Mouse (Mus musculus) T-helper 2 cell (primary cell): Measurements from ENCODE around the gene Pkm.

ENCODE experiments used
- in situ Hi-C: fragments of 300-600 bp; cut with MboI, MseI; formaldehyde crosslinking; loops from one replicate; pipeline ENCODE4 v1.15.1; 2025; ENCODE audit warnings: high pct_unique_total_duplicates

Pkm gene

DNA sequence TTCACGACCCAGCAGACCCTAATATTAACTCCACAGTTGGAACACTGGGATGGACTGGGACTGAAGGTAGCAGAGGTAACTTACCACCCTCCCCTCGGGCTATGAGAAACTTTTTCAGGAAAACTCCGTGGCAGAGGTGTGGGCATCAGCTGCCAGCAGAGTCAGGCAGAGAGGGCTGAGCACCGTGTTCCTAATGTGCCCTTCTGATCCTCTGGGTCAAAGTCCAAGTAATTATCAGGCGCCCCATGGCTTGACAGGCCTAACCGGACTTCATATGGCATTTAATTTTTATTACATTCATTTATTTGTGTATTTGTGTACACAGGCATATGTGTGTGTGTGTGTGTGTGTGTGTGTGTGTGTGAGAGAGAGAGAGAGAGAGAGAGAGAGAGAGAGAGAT is 46.9 kb downstream of the Pkm start:
- in situ Hi-C loops = loop anchor here (25.0 kb wide), 1 partner anchor 734 kb away; no protein-coding TSS in a partner anchor

- in situ Hi-C loops = loop anchor here (25.0 kb wide), 1 partner anchor 730 kb away; no protein-coding TSS in a partner anchor
These were observed 51.0 kb downstream of the Pkm start for GRCm38 (mm10) chr9:59706850-59707825.

DNA sequence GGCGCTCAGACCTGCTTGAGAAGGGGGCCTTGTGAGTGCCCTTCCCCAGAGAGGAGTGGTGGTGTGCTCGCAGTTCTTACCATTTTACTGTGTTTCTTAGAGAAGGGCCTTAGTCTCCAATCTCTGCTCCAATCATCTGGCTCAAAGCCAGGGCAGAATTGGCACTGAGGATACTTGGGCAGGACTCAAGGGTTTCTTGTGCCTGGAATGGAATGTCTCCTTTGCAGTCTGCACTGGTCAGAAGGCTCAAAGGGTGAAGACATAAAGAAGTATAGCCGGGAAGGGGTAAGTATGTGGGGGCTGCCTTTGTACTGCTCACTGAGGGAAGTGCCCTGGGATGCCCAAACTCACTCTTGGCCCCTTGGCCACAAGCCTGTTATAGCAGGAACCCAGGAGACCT is 53.1 kb downstream of the Pkm start:
- in situ Hi-C loops = loop anchor here (25.0 kb wide), 1 partner anchor 728 kb away; no protein-coding TSS in a partner anchor

GRCm38 (mm10) chr9:59716275-59716898 is 60.2 kb downstream of the Pkm start:
- in situ Hi-C loops = loop anchor here (10.0 to 25.0 kb wide), 2 partner anchors 721 to 882 kb away; no protein-coding TSS in a partner anchor

DNA sequence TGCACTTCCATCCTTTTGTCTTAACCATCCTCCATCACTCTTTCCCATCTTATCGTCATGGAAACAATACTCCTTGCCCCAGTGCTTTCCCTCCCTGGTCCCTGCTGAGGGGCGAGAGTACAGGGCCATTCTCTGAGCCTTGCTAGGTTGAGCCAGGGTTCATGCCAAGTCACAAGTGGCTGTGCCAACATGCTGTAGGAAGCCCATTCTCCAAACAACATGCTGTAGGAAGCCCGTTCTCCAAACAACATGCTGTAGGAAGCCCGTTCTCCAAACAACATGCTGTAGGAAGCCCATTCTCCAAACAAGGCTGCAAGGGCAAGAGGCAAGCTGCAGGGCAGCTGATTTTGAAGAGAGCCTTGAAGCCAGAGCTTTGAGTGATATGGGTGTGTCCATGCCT is 62.1 kb downstream of the Pkm start:
- in situ Hi-C loops = loop anchor here (10.0 to 25.0 kb wide), 2 partner anchors 719 to 883 kb away; no protein-coding TSS in a partner anchor

DNA sequence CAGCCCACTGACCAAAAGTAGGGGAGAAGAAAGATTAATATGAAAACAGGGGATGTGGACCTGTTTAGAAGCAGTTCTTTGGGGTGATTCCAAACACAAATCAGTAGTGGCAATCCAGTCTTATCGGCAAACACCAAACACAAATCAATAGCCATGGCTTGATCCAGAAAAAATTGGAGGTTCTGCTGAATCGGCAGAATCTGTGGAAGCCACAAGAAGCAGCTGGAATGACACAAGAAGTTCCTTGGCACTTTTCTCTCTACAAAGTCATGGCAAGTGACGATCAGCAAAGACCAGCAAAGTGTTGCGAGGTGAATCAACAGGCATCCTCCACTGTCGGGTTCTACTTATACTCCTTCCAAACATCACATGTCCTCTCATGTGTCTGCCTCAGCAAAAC is 65.0 kb downstream of the Pkm start:
- in situ Hi-C loops = loop anchor here (5.0 to 25.0 kb wide), 3 partner anchors 41 to 716 kb away; partner anchors contain the start of gene Nr2e3

GRCm38 (mm10) chr9:59723096-59723657 is 67.0 kb downstream of the Pkm start:
- in situ Hi-C loops = loop anchor here (5.0 to 25.0 kb wide), 3 partner anchors 39 to 714 kb away; partner anchors contain the start of gene Nr2e3

DNA sequence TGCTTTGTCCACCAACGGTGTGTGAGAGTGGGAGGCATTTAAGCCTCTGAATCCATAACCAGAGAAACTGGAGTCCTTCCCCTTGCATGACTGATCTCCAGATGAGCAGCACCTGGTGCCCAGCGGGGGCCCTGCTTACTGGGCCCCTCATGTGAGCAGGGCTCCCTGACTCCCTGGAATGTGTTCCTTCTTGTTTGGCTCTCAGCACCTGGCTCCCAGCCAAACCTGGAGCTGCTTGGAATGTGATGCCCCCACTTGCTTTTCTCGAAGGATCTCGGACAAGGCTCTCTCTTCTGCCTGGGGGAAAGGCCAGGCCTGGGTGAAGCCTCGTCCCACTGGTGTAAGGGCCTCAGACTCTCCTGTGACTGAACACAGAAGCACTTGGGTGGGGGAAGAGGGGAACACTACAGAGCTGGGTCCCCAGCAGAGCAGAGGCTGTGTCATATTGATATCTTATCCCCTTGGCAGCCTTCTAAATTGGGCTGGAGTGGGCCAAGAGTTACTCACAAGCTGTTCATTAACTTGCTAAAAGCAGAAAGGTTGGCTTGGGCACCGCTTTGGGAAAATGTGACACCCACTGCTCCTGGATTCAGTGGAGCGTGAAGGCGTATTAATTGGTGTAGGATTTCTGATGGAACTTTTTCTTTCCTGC is 67.7 kb downstream of the Pkm start:
- in situ Hi-C loops = loop anchor here (5.0 to 25.0 kb wide), 3 partner anchors 38 to 713 kb away; partner anchors contain the start of gene Nr2e3

DNA sequence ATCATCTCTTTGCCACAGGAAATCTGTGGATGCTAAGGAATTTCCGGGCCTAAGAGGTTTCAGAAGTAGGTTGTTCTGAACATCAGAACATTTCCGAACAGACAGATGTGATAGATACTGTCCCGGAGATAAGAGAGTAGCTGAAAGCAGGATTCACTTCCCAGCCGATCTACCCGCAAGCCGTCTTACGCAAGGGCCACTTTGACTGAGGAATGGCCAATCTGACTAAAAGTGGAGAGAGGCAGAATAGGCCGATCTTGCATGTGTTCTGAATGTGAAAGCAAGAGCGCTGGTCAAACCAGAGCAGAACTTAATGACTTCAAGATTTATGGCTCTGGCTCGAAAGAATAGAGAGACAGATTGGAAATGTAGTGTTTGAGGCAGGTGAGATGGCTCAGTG is 69.3 kb downstream of the Pkm start:
- in situ Hi-C loops = loop anchor here (10.0 kb wide), 1 partner anchor 239 kb away; the partner anchor contains the start of gene Nr2e3

DNA sequence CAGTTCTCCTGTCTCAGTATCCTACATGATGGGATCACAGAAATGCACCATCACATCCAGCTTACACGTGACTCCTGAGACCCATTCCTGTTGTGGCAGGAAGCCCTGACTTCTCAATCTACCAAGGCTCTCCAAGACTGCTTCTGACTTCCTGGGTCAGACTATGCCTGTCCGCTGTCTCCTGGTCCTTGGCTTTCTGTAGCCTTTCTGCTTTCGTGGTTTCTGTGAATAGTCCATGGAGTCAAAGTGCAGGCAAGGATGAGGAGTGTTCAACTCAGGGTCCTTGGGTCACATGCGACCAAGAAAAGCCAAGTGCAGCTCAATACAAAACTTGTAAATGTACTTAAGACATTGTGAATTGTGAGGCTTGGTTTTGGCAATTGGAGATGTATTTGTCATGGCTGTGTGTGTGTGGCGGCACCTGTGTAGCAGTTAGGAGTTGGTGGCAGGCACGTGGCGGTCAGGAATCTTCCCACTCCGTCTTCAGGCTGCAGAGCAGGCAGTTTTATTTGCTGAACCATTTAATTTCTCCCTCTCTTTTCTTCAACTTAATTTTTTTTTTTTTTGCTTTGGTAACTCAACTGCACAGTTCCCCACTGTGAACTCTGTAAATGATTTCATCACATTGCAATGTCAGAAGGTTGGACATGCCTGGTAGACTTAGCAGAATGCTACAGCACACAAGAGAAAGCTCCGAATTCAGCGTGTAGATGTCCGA is 71.6 kb downstream of the Pkm start:
- in situ Hi-C loops = loop anchor here (10.0 kb wide), 1 partner anchor 237 kb away; the partner anchor contains the start of gene Nr2e3
